Mouse (Mus musculus): ENCODE results near the gene Arhgap31.

GRCm38 (mm10) chr16:38670621-38671390 is 42.3 kb downstream of the Arhgap31 start:
- TF ChIP-seq CTCF (IDR thresholded peaks at IDR 0.05; ENCODE audit: insufficient read depth, low read depth, low read length) (no peak), POLR2A (IDR thresholded peaks at IDR 0.05; ENCODE audit: insufficient read depth, low read depth, low read length) (no peak)

Measured in olfactory bulb, adult 2 months (tissue).